Mouse (Mus musculus) heart, embryonic 11.5 days (tissue): Measurements from ENCODE around the gene Chdh. TPM values are rescaled to one million over a fixed set of nuclear protein-coding genes. Genes with fewer than 3 reads are reported as not detected.

Source experiments
- microRNA-seq: library from miRNA; unstranded; fragments of <30 nt; microRNA quantifications from one replicate; pipeline ENCODE4, GENCODE M21; 2016; ENCODE audit warnings: borderline number of aligned reads
- polyA plus RNA-seq: library from polyadenylated mRNA; unstranded; fragments of >200 nt; fragmentation: Nextera tagmentation; extraction: Ambion mirVana; gene quantifications from 2 replicates; pipeline ENCODE4 v1.2.1, GENCODE M21; 2014

Gene Chdh
- polyA plus RNA-seq, 1 experiment from 2014 or later: 0.21 TPM

Small RNA genes lying within 50 kb of the gene (microRNA-seq; reads per million reads assigned to microRNA genes)
- 0.34 reads per million for gene Mir6947

Other genes with a start within 250 kb of the Chdh start
- gene Selenok, start 40.7 kb upstream of the Chdh start, polyA plus RNA-seq: 181 and 182 TPM in 2 replicates
- 45.4 and 50.1 TPM in 2 replicates for gene Actr8, start 30.7 kb upstream of the Chdh start, polyA plus RNA-seq
- 0.60 and 0.75 TPM in 2 replicates for gene Il17rb, start 127 bp upstream of the Chdh start, polyA plus RNA-seq